Mouse (Mus musculus) myocyte (in vitro differentiated cells): ENCODE results near the gene Qprt. TPM values are rescaled to one million over a fixed set of nuclear protein-coding genes. Genes with fewer than 3 reads are reported as not detected.

Source experiments
- H3K27me3 ChIP-seq: one replicate; pipeline ENCODE4 v1.6.1; 2011; ENCODE audit not compliant: control insufficient read depth, insufficient read depth, insufficient read length
- H3K36me3 ChIP-seq: one replicate; pipeline ENCODE4 v1.6.1; 2011; ENCODE audit not compliant: control insufficient read depth, insufficient read depth
- H3K4me2 ChIP-seq: one replicate; pipeline ENCODE4 v1.6.1; 2011; ENCODE audit warnings: low read depth, control low read depth
- H3K4me3 ChIP-seq: one replicate; pipeline ENCODE4 v1.5.1; 2011; ENCODE audit warnings: mild to moderate bottlenecking, control low read depth, moderate library complexity
- H3K79me2 ChIP-seq: one replicate; pipeline ENCODE4 v1.6.1; 2011; ENCODE audit not compliant: control insufficient read depth, insufficient read depth
- H3ac ChIP-seq: one replicate; pipeline ENCODE4 v1.6.1; 2011; ENCODE audit not compliant: control insufficient read depth, insufficient read length
- CEBPB ChIP-seq: IDR thresholded peaks from 2 replicates; pipeline ENCODE4 v1.6.1; 2011; ENCODE audit warnings: mild to moderate bottlenecking, moderate library complexity; ENCODE audit not compliant: poor library complexity, insufficient read depth, severe bottlenecking
- E2F4 ChIP-seq: IDR thresholded peaks from one replicate; pipeline ENCODE4 v1.6.1; 2011; ENCODE audit warnings: mild to moderate bottlenecking, control low read depth, moderate library complexity; ENCODE audit not compliant: insufficient read depth
- MAX ChIP-seq: IDR thresholded peaks from one replicate; pipeline ENCODE4 v1.6.1; 2011; ENCODE audit warnings: low read depth, mild to moderate bottlenecking, control low read depth
- MYOD1 ChIP-seq, 3 experiments: IDR thresholded peaks; one replicate each; pipeline ENCODE4 v1.6.1; 2011; ENCODE audit warnings: control low read depth in 2 of 3, low read depth in 2 of 3, mild to moderate bottlenecking in 2 of 3, moderate library complexity in 1 of 3; ENCODE audit not compliant: insufficient read length in 2 of 3, control insufficient read depth in 1 of 3
- MYOG ChIP-seq, 3 experiments: IDR thresholded peaks; one replicate each; pipeline ENCODE4 v1.6.1; 2011; ENCODE audit warnings: control low read depth in 2 of 3, low read depth in 2 of 3, mild to moderate bottlenecking in 2 of 3; ENCODE audit not compliant: insufficient read length in 2 of 3, control insufficient read depth in 1 of 3, insufficient read depth in 1 of 3
- POLR2A ChIP-seq: IDR thresholded peaks from one replicate; pipeline ENCODE4 v1.6.1; 2011; ENCODE audit warnings: low read depth, mild to moderate bottlenecking, control low read depth, moderate library complexity; ENCODE audit not compliant: insufficient read length
- POLR2AphosphoS2 ChIP-seq: IDR thresholded peaks from one replicate; pipeline ENCODE4 v1.6.1; 2011; ENCODE audit warnings: low read depth, control low read depth; ENCODE audit not compliant: insufficient read length
- REST ChIP-seq: IDR thresholded peaks from one replicate; pipeline ENCODE4 v1.6.1; 2011; ENCODE audit warnings: mild to moderate bottlenecking, control low read depth, moderate library complexity; ENCODE audit not compliant: insufficient read depth, insufficient read length
- SRF ChIP-seq: IDR thresholded peaks from one replicate; pipeline ENCODE4 v1.6.1; 2011; ENCODE audit warnings: low read depth; ENCODE audit not compliant: control insufficient read depth, insufficient read length
- TCF12 ChIP-seq: IDR thresholded peaks from one replicate; pipeline ENCODE4 v1.6.1; 2011; ENCODE audit warnings: mild to moderate bottlenecking, control low read depth; ENCODE audit not compliant: poor library complexity, insufficient read depth, severe bottlenecking
- TCF3 ChIP-seq: IDR thresholded peaks from one replicate; pipeline ENCODE4 v1.6.1; 2011; ENCODE audit warnings: low read depth, control low read depth; ENCODE audit not compliant: insufficient read length
- USF1 ChIP-seq: IDR thresholded peaks from one replicate; pipeline ENCODE4 v1.6.1; 2011; ENCODE audit warnings: low read depth, mild to moderate bottlenecking, control low read depth, moderate library complexity
- polyA plus RNA-seq: library from polyadenylated mRNA; unstranded; fragments of >200 nt; fragmentation: generic; extraction: Trizol; gene quantifications from one replicate; pipeline ENCODE4 v1.2.1, GENCODE M21; 2012; ENCODE audit warnings: missing spikeins

Qprt gene
- polyA plus RNA-seq, 1 experiment = 0.04 TPM

DNA sequence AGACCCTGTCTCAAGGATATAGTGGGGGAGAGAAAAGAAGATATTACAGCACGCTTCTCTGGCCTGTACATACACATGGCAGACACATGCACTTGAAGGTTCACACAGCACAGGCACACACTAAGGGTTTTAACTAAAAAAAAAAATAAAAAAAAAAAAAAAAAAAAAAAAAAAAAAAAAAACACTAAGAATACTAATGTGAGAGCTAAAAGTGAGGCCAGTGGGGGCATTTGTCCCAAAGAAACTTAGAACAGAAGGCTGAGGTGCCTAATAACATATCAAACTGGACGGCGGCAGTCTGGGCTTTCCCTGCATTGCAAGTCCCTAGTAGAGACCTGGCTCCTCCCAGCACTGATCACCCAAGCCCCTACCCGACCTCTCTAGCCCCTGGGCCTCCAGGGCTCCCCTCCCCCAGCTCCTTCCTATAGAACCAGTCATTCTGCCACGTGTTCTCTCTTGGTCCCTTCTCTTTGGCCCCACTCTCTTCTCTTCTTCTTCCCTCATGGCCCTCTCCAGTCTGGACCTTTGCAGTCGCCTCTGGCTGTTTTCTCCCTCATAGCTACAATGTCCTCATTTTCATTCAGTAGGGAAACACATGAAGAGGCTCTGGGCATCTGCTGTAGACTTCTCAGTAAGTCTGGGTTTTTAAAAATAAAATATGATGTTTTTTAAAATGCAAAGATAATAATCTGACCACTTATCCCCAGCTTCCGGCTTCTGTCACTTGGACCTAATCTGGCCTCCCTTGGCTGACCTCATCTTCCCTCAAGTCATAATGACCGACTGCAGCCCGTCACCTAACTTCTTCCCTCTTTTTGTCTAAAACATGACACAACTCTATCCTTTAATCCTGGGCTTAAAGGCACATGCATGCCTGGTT is 23.6 kb upstream of the Qprt start:
- H3K4me3 ChIP-seq = no peak overlapping the region
- H3K4me2 ChIP-seq = no peak overlapping the region

DNA sequence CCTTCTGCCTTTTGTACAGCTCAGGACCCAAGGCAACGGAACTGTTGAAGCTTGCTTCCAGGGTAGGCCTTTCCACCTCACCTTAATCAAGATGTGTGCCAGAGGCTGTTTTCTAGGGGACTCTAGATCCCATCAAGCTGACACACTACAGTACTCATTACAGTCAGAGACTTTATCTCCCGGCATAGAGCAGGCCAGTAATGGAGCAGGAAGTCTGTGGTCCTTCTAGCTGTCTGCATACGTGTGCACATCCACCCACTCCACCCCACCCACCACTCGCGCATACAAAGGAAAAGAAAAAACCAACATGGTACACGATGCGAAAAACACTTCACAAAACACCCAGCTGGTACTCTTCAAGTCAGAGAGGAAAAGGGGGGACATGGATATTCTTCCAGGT is 22.4 kb upstream of the Qprt start:
- no peaks in the 10 kb centered on the region for H3K79me2 ChIP-seq
- H3K27me3 ChIP-seq = no peaks in the 10 kb centered on the region
- no peak for TF ChIP-seq REST
- TF ChIP-seq SRF = no peak
- no peak for TF ChIP-seq POLR2A

More for the DNA sequence above, 23.6 kb upstream of the Qprt start:
- no peaks in the 10 kb centered on the region for H3K27me3 ChIP-seq
- H3K79me2 ChIP-seq = no peaks in the 10 kb centered on the region
- TF ChIP-seq TCF3 (no peak), USF1 (no peak), MAX (no peak)
- H3K36me3 ChIP-seq = no peaks in the 10 kb centered on the region
- H3ac ChIP-seq = no peak overlapping the region

DNA sequence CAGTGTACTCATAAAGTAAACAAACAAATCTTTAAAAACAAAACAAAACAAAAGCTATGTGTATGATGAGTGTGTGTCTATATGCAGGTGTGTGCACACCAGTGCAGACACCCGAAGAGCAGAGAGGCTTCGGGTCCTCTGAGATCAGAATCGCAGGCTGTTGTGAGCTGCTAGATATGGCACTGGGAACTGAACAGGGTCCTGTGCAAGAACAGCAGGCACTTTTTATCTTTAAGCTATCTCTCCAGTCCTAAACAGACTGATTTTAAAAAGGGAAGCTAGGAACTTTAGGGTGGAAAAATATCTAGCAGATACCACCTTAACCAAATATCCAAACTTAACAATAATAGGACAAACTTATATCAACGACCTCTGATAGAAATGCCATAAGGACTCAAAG is 20.6 kb upstream of the Qprt start:
- no peak for TF ChIP-seq CEBPB
- TF ChIP-seq SRF = no peak
- no peak for TF ChIP-seq USF1
- TF ChIP-seq E2F4 = no peak
- TF ChIP-seq REST = no peak
- TF ChIP-seq MYOG (IDR thresholded peaks at IDR 0.05; ENCODE audit: control insufficient read depth in 1 of 3, insufficient read depth in 1 of 3, insufficient read length in 2 of 3, low read depth in 2 of 3) = no peak
- no peak for TF ChIP-seq TCF3
- TF ChIP-seq POLR2AphosphoS2 = no peak
- no peak for TF ChIP-seq POLR2A
- TF ChIP-seq MYOD1 (IDR thresholded peaks at IDR 0.05; ENCODE audit: control insufficient read depth in 1 of 3, insufficient read length in 2 of 3, low read depth in 2 of 3) = no peak
- Histone ChIP-seq H3K79me2 (no peaks in the 10 kb centered on the region), H3K36me3 (no peaks in the 10 kb centered on the region), H3K4me2 (no peak overlapping the region), H3ac (no peak overlapping the region), H3K4me3 (no peak overlapping the region), H3K27me3 (no peaks in the 10 kb centered on the region)

More for the DNA sequence above, 22.4 kb upstream of the Qprt start:
- Histone ChIP-seq H3K4me2 (no peak overlapping the region), H3K36me3 (no peaks in the 10 kb centered on the region), H3ac (no peak overlapping the region), H3K4me3 (no peak overlapping the region)

DNA sequence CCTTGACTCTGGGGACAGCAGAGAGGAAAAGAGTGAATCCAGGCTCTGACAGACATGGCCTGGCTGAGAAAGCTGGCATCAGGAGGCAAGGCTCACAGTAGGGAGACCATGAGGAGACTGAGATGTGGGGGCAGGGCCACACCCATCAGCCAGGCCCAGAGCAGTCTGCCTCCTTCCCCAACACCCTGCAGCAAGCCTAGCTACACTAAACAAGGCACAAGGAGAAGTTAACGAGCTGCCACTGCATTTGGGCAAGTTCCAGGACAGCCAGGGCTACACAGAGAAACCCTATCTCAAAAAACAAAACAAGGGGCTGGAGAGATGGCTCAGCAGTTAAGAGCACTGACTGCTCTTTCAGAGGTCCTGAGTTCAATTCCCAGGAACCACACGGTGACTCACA is 20.2 kb upstream of the Qprt start:
- Histone ChIP-seq H3ac (no peak overlapping the region), H3K79me2 (no peaks in the 10 kb centered on the region), H3K27me3 (no peaks in the 10 kb centered on the region), H3K4me3 (no peak overlapping the region), H3K4me2 (no peak overlapping the region), H3K36me3 (no peaks in the 10 kb centered on the region)
- no peak for TF ChIP-seq MYOD1 (IDR thresholded peaks at IDR 0.05; ENCODE audit: control insufficient read depth in 1 of 3, insufficient read length in 2 of 3, low read depth in 2 of 3)
- no peak for TF ChIP-seq TCF12
- no peak for TF ChIP-seq TCF3
- no peak for TF ChIP-seq SRF
- no peak for TF ChIP-seq MYOG (IDR thresholded peaks at IDR 0.05; ENCODE audit: control insufficient read depth in 1 of 3, insufficient read depth in 1 of 3, insufficient read length in 2 of 3, low read depth in 2 of 3)

DNA sequence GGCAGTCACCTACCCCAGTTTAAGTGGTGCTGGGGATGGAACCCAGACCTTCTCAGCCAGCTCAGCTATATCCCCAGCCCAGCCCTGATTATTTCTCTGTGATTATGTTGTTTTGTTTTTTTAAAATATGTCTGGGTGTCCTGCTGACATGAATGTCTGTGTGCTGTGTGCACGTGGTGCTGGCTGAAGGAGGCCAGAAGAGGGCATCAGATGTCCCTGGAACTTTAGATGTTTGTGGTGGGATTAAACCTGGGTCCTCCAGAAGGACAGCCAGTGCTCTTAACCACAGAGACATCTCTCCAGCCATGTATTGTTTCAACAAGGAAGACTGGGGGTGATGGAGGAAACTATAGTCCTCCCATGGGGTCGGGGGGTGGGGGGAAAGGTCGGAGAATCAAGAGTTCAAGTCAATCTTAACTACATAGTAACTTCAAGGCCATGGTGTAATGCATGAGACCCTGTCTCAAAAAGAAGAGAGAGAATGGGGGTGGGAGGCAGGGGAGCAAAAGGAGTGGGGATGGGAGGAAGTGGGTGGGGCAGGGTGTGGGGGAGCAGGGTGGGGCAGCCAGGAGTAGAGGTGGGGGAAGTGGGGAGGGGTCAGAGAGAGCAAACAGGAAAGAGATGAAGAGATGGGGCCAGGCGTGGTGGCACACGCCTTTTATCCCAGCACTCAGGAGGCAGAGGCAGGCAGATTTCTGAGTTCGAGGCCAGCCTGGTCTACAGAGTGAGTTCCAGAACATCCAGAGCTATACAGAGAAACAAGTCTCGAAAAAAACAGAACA is 18.8 kb upstream of the Qprt start:
- Histone ChIP-seq H3K36me3 (no peaks in the 10 kb centered on the region), H3K4me3 (no peak overlapping the region), H3K79me2 (no peaks in the 10 kb centered on the region), H3K27me3 (no peaks in the 10 kb centered on the region), H3ac (no peak overlapping the region), H3K4me2 (no peak overlapping the region)
- peak; percentile 53 for TF ChIP-seq USF1
- no peak for TF ChIP-seq REST
